Mouse (Mus musculus): ENCODE data around the gene Dpp8. TPM values are rescaled to one million over a fixed set of nuclear protein-coding genes. Genes with fewer than 3 reads are reported as not detected.
A peak's percentile ranks its signal among the peaks of the same experiment; 100 is the strongest.
"Not testable (repeated sequence)": the region's sequence is repeated elsewhere in the genome, so short reads cannot be mapped to it uniquely, and the experiment has no call there.

The Dpp8 gene
- 83.7 TPM in 2 replicates for polyA plus RNA-seq (2012; rRNA removed)

- H3K27ac ChIP-seq (ENCODE audit: insufficient read depth, low read length), result peak within 1 kb of the TSS; percentile 86
- H3K4me1 ChIP-seq (ENCODE audit: control insufficient read depth, insufficient read depth, low read length), result peaks cover 6% of the 10 kb centered on the region; the same call in 1 of the 2 replicates
- H3K4me3 ChIP-seq (ENCODE audit: insufficient read depth, low read length), result peak within 1 kb of the TSS; percentile 78
- TF ChIP-seq CTCF (IDR thresholded peaks at IDR 0.05; ENCODE audit: extremely low read depth, insufficient read depth, low read length) (peak; percentile 67), POLR2A (IDR thresholded peaks at IDR 0.05; ENCODE audit: extremely low read depth, insufficient read depth, low read length) (peak; percentile 55; the same call in 1 of the 2 replicates)
These were observed at the start of gene Dpp8 for GRCm38 (mm10) chr9:65032269-65033108. Gene Dpp8 (plus strand): TSS chr9:65032414.

GRCm38 (mm10) chr9:64985037-64985794 is 47.0 kb upstream of the Dpp8 start:
- Histone ChIP-seq H3K4me3 (ENCODE audit: insufficient read depth, low read length) (no peak overlapping the region), H3K4me1 (ENCODE audit: control insufficient read depth, insufficient read depth, low read length) (peaks cover 2% of the 10 kb centered on the region; the same call in 1 of the 2 replicates), H3K27ac (ENCODE audit: insufficient read depth, low read length) (no peak overlapping the region)
- no peak for TF ChIP-seq CTCF (IDR thresholded peaks at IDR 0.05; ENCODE audit: extremely low read depth, insufficient read depth, low read length)
- TF ChIP-seq POLR2A (IDR thresholded peaks at IDR 0.05; ENCODE audit: extremely low read depth, insufficient read depth, low read length), result no peak

- H3K4me3 ChIP-seq (ENCODE audit: insufficient read depth, low read length), result no peak overlapping the region
- peaks cover 2% of the 10 kb centered on the region; the same call in 1 of the 2 replicates for H3K4me1 ChIP-seq (ENCODE audit: control insufficient read depth, insufficient read depth, low read length)
- TF ChIP-seq POLR2A (IDR thresholded peaks at IDR 0.05; ENCODE audit: extremely low read depth, insufficient read depth, low read length) (no peak), CTCF (IDR thresholded peaks at IDR 0.05; ENCODE audit: extremely low read depth, insufficient read depth, low read length) (no peak)
- H3K27ac ChIP-seq (ENCODE audit: insufficient read depth, low read length), result no peak overlapping the region
These were observed 46.4 kb upstream of the Dpp8 start for GRCm38 (mm10) chr9:64985807-64986206.

DNA sequence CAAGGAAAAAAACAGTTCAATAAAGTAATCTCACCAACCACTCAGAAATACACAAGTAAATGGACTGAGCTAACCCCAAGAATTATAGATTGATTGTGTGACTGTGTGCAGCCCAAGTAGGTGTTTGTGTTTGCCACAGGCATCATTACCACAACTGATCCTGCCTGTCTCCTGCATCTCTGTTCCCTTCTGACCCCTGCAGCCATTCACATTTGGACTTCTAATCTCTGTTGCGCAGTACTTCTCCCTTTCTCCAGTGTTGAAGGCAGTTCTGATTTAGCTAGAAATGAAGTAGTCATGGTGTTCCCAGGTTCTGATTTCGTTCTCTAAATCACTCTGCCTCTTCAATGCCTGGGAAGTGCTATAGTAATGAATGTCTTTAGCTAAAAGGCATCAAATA is 44.6 kb upstream of the Dpp8 start:
- H3K27ac ChIP-seq (ENCODE audit: insufficient read depth, low read length), result no peak overlapping the region
- no peak overlapping the region for H3K4me3 ChIP-seq (ENCODE audit: insufficient read depth, low read length)
- peaks cover 2% of the 10 kb centered on the region; the same call in 1 of the 2 replicates for H3K4me1 ChIP-seq (ENCODE audit: control insufficient read depth, insufficient read depth, low read length)
- TF ChIP-seq CTCF (IDR thresholded peaks at IDR 0.05; ENCODE audit: extremely low read depth, insufficient read depth, low read length) (no peak), POLR2A (IDR thresholded peaks at IDR 0.05; ENCODE audit: extremely low read depth, insufficient read depth, low read length) (no peak)

DNA sequence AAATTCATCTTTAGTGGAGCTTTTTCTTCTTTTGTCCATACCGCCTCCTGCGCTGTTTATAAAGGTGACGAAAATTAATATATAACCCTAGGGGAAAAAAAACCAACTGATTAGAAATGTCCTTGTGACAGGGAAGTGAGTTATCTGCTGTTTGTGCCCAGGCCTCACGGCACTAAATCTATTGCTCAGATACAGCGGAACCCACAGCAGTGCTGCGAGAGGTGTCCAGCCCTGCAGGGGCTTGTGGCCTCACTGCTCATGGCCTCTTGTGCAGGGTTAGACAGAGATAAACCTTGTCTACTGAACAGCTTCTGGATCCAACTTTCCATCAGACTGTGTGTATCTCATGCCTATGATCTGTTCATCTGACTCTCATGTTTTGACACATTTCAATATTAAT is 43.8 kb upstream of the Dpp8 start:
- no peak overlapping the region for H3K27ac ChIP-seq (ENCODE audit: insufficient read depth, low read length)
- TF ChIP-seq POLR2A (IDR thresholded peaks at IDR 0.05; ENCODE audit: extremely low read depth, insufficient read depth, low read length), result no peak
- peaks cover 2% of the 10 kb centered on the region; the same call in 1 of the 2 replicates for H3K4me1 ChIP-seq (ENCODE audit: control insufficient read depth, insufficient read depth, low read length)
- H3K4me3 ChIP-seq (ENCODE audit: insufficient read depth, low read length), result no peak overlapping the region

GRCm38 (mm10) chr9:64990291-64990690 is 41.9 kb upstream of the Dpp8 start:
- H3K4me1 ChIP-seq (ENCODE audit: control insufficient read depth, insufficient read depth, low read length), result peaks cover 2% of the 10 kb centered on the region; the same call in 1 of the 2 replicates
- no peak for TF ChIP-seq POLR2A (IDR thresholded peaks at IDR 0.05; ENCODE audit: extremely low read depth, insufficient read depth, low read length)
- TF ChIP-seq CTCF (IDR thresholded peaks at IDR 0.05; ENCODE audit: extremely low read depth, insufficient read depth, low read length), result no peak
- H3K4me3 ChIP-seq (ENCODE audit: insufficient read depth, low read length), result no peak overlapping the region
- H3K27ac ChIP-seq (ENCODE audit: insufficient read depth, low read length), result no peak overlapping the region

- H3K4me1 ChIP-seq (ENCODE audit: control insufficient read depth, insufficient read depth, low read length); H3K27ac ChIP-seq (ENCODE audit: insufficient read depth, low read length); H3K4me3 ChIP-seq (ENCODE audit: insufficient read depth, low read length): not testable (repeated sequence)
These were observed 36.8 kb upstream of the Dpp8 start for GRCm38 (mm10) chr9:64995464-64995863.

GRCm38 (mm10) chr9:65001481-65001880 is 30.7 kb upstream of the Dpp8 start:
- Histone ChIP-seq H3K27ac (ENCODE audit: insufficient read depth, low read length) (no peak overlapping the region), H3K4me1 (ENCODE audit: control insufficient read depth, insufficient read depth, low read length) (peaks cover under 1% of the 10 kb centered on the region; the same call in 1 of the 2 replicates), H3K4me3 (ENCODE audit: insufficient read depth, low read length) (no peak overlapping the region)
- no peak for TF ChIP-seq POLR2A (IDR thresholded peaks at IDR 0.05; ENCODE audit: extremely low read depth, insufficient read depth, low read length)
- TF ChIP-seq CTCF (IDR thresholded peaks at IDR 0.05; ENCODE audit: extremely low read depth, insufficient read depth, low read length), result no peak

DNA sequence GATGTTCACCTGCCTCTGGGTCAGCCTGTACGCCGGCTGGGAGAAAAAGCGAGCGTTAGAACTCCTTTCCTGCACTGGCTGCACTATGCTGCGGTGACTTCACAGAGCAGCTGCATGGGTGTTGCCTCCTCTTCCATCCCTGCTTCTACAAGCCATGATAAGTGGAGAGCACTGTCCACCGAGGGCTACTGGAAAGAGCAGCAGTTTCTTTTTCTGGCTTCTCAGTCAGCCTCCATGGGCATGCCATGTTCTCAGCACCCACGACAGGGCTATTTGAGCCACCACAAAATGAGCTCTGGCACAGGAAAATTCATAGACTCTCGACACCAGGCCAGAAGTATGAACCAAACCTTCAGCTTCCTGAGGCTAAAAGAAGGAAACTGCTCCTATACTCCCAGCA is 26.5 kb upstream of the Dpp8 start:
- H3K4me3 ChIP-seq (ENCODE audit: insufficient read depth, low read length), result no peak overlapping the region
- peaks cover 2% of the 10 kb centered on the region; the same call in 1 of the 2 replicates for H3K4me1 ChIP-seq (ENCODE audit: control insufficient read depth, insufficient read depth, low read length)
- H3K27ac ChIP-seq (ENCODE audit: insufficient read depth, low read length), result no peak overlapping the region
- TF ChIP-seq POLR2A (IDR thresholded peaks at IDR 0.05; ENCODE audit: extremely low read depth, insufficient read depth, low read length) (no peak), CTCF (IDR thresholded peaks at IDR 0.05; ENCODE audit: extremely low read depth, insufficient read depth, low read length) (no peak)
